Mouse (Mus musculus) hindbrain, embryonic 15.5 days (tissue): ENCODE data around the gene Lrpprc. TPM values are rescaled to one million over a fixed set of nuclear protein-coding genes. Genes with fewer than 3 reads are reported as not detected.

Experiments used
- ATAC-seq: fragments of 200-750 bp; cut with Nextera tagmentation; 2 replicates; pipeline ENCODE4 v1.8.0; 2017; ENCODE audit warnings: low read depth, moderate number of reproducible peaks, moderate TSS enrichment; ENCODE audit not compliant: low FRiP score
- H3K27ac ChIP-seq: fragments of 300-500 bp; sonication (generic); replicated peaks from 2 replicates; pipeline ENCODE4 v1.5.1; 2015; ENCODE audit warnings: mild to moderate bottlenecking, inconsistent platforms
- H3K27me3 ChIP-seq: fragments of 300-500 bp; sonication (generic); 2 replicates; pipeline ENCODE4 v1.6.1; 2015; ENCODE audit warnings: control low read depth, inconsistent platforms
- H3K36me3 ChIP-seq: fragments of 300-500 bp; sonication (generic); 2 replicates; pipeline ENCODE4 v1.6.1; 2015; ENCODE audit warnings: control low read depth, inconsistent platforms
- H3K4me1 ChIP-seq: fragments of 300-500 bp; sonication (generic); replicated peaks from 2 replicates; pipeline ENCODE4 v1.6.1; 2015; ENCODE audit warnings: control low read depth, inconsistent platforms
- H3K4me2 ChIP-seq: fragments of 300-500 bp; sonication (generic); 2 replicates; pipeline ENCODE4 v1.6.1; 2015; ENCODE audit warnings: moderate library complexity, mild to moderate bottlenecking, inconsistent platforms
- H3K4me3 ChIP-seq: fragments of 300-500 bp; sonication (generic); 2 replicates; pipeline ENCODE4 v1.5.1; 2015; ENCODE audit warnings: mild to moderate bottlenecking, inconsistent platforms
- H3K9ac ChIP-seq: fragments of 300-500 bp; sonication (generic); 2 replicates; pipeline ENCODE4 v1.6.1; 2015; ENCODE audit warnings: inconsistent platforms
- H3K9me3 ChIP-seq: fragments of 300-500 bp; sonication (generic); 2 replicates; pipeline ENCODE4 v1.6.1; 2016; ENCODE audit warnings: control low read depth, inconsistent platforms
- WGBS: fragments of 180-500 bp; shearing (Covaris S2); methylation state at CpG from one replicate; pipeline ENCODE4 v1.1.7; 2015; 5-methylcytosine and 5-hydroxymethylcytosine counted together
- polyA plus RNA-seq: library from polyadenylated mRNA; unstranded; fragments of >200 nt; fragmentation: Nextera tagmentation; extraction: Ambion mirVana; gene quantifications from 2 replicates; pipeline ENCODE4 v1.2.1, GENCODE M21; 2015

Lrpprc gene
- polyA plus RNA-seq, 1 experiment from 2014 or later: 46.3 TPM

GRCm38 (mm10) chr17:84682734-84683717 lies 107.6 kb downstream of the Lrpprc start, which contains the start of gene Abcg5:
TSS of gene Abcg5 (minus strand) at chr17:84683011.
- H3K4me1 ChIP-seq: no peaks in the 10 kb centered on the region
- H3K36me3 ChIP-seq: no peaks in the 10 kb centered on the region
- no peak within 1 kb of the TSS for H3K27ac ChIP-seq
- no peak for ATAC-seq
- H3K4me3 ChIP-seq: no peak within 1 kb of the TSS
- H3K4me2 ChIP-seq: no peak within 1 kb of the TSS
- H3K9ac ChIP-seq: no peak within 1 kb of the TSS
- 78% methylated on average over 18 of the region's 18 CpGs for WGBS
- H3K27me3 ChIP-seq: no peaks in the 10 kb centered on the region
- no peaks in the 10 kb centered on the region for H3K9me3 ChIP-seq

DNA sequence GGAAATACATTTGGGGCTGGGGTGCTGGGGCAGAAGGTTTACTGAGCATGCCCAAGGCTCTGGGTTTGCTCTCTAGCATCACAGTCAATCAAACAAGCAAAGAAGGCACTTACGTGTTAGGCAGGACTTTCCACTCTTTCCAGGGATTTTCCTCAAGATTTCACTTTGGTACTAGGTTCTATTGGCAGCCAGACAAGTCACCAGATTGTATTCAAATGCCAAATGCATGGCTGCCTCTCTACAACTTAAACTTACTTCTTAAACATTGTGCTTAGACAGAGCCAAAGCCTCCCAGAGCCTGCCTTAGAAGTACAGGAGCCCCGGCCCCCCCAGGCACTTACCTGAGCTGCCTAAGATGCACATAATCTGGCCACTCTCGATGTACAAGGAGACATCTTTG lies 108.9 kb downstream of the Lrpprc start:
- no peak for ATAC-seq
- no peaks in the 10 kb centered on the region for H3K4me1 ChIP-seq
- H3K9ac ChIP-seq: no peak overlapping the region
- H3K27ac ChIP-seq: no peak overlapping the region
- 74% methylated on average over 3 of the region's 3 CpGs for WGBS
- H3K27me3 ChIP-seq: no peaks in the 10 kb centered on the region
- no peak overlapping the region for H3K4me3 ChIP-seq
- no peak overlapping the region for H3K4me2 ChIP-seq
- no peaks in the 10 kb centered on the region for H3K9me3 ChIP-seq
- H3K36me3 ChIP-seq: no peaks in the 10 kb centered on the region

DNA sequence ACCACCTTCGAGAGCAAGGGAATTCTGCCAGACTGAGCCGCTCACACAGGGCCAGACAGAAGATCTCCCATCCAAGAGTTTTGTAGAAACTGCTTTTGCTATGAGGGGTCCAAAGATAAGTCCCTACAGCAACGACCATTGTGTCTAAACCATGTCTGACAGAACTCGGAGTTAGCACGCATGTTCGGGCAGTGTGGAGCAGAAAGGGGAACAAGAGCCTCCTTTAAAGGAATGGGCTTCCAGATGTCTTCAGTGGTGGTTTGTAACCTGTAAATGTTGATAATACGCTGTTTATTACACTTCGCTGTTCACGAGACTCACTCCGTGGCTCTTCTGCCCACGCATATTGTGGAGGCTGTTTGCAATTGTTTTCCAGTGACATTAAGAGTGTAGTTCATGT lies 113.0 kb downstream of the Lrpprc start:
- no peak overlapping the region for H3K4me2 ChIP-seq
- no peaks in the 10 kb centered on the region for H3K9me3 ChIP-seq
- no peak for ATAC-seq
- H3K4me3 ChIP-seq: no peak overlapping the region
- 90% methylated on average over 11 of the region's 11 CpGs for WGBS
- peaks cover 7% of the 10 kb centered on the region; the same call in 1 of the 2 replicates for H3K4me1 ChIP-seq
- no peak overlapping the region for H3K27ac ChIP-seq
- H3K9ac ChIP-seq: no peak overlapping the region
- no peaks in the 10 kb centered on the region for H3K36me3 ChIP-seq
- peaks cover 6% of the 10 kb centered on the region; the same call in 1 of the 2 replicates for H3K27me3 ChIP-seq

DNA sequence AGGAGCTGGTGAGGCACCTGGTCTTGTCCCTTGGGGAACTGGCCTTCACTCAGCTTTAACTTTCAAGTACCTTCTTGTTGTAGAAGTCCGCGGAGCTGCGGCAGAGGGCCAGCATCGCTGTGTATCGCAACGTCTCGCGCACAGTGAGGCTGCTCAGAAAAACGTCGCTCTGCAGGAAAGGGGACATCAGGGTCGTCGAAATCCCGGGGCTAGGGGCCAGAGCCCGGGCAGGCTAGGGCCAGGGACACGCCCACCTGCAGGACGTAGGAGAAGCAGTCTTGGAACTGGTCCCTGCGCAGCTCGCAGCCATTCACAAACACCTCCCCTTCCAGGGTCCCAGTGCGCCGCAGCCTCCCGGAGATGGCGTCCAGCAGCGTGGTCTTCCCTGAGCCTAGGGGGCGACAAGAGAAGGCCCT lies 114.6 kb downstream of the Lrpprc start, which contains the start of gene Abcg8:
Abcg8 (plus strand) TSS at position 352 of the 416 bp plus-strand sequence.
- H3K36me3 ChIP-seq: no peaks in the 10 kb centered on the region
- H3K4me2 ChIP-seq: peak within 1 kb of the TSS; percentile 58
- no peaks in the 10 kb centered on the region for H3K9me3 ChIP-seq
- peaks cover 6% of the 10 kb centered on the region; the same call in 1 of the 2 replicates for H3K27me3 ChIP-seq
- WGBS: under 1% methylated on average over 24 of the region's 24 CpGs
- H3K9ac ChIP-seq: peak within 1 kb of the TSS; percentile 14; the same call in 1 of the 2 replicates
- ATAC-seq: peak; percentile 40; the same call in 1 of the 2 replicates
- peaks cover 7% of the 10 kb centered on the region; the same call in 1 of the 2 replicates for H3K4me1 ChIP-seq
- peak within 1 kb of the TSS; percentile 36 for H3K4me3 ChIP-seq
- no peak within 1 kb of the TSS for H3K27ac ChIP-seq

- peaks cover 6% of the 10 kb centered on the region; the same call in 1 of the 2 replicates for H3K27me3 ChIP-seq
- H3K4me2 ChIP-seq: peak overlapping the region; percentile 58; the same call in 1 of the 2 replicates
- 83% methylated on average over 4 of the region's 4 CpGs for WGBS
- no peaks in the 10 kb centered on the region for H3K9me3 ChIP-seq
- no peak for ATAC-seq
- no peak overlapping the region for H3K4me3 ChIP-seq
- H3K4me1 ChIP-seq: peaks cover 7% of the 10 kb centered on the region; the same call in 1 of the 2 replicates
- no peak overlapping the region for H3K27ac ChIP-seq
- no peaks in the 10 kb centered on the region for H3K36me3 ChIP-seq
- H3K9ac ChIP-seq: no peak overlapping the region
Measured at GRCm38 (mm10) chr17:84675204-84675603, 115.4 kb downstream of the Lrpprc start.

DNA sequence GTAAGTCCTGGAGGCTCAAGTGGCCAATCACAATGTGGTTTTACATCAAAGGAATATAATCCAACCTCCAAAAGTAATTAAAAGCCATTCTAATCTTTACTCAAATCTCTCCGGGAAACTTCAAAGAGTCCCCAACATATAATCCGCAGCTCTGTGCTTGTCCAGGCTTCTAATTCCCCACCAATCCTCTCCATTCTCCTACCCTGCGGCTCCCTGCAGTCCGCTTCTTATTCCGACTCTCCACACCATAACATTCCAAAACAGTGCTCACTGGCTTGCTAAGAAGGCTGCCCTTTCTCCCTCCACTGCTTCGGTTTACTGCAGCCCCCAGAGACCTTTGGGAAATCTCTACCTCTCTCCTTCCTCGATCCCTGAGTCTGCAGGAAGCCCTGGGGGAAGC lies 116.5 kb downstream of the Lrpprc start:
- H3K27ac ChIP-seq: no peak overlapping the region
- no peak overlapping the region for H3K4me2 ChIP-seq
- H3K9me3 ChIP-seq: no peaks in the 10 kb centered on the region
- WGBS: 51% methylated on average over 7 of the region's 7 CpGs
- ATAC-seq: no peak
- no peak overlapping the region for H3K4me3 ChIP-seq
- H3K9ac ChIP-seq: no peak overlapping the region
- H3K4me1 ChIP-seq: peaks cover 7% of the 10 kb centered on the region; the same call in 1 of the 2 replicates
- no peaks in the 10 kb centered on the region for H3K36me3 ChIP-seq
- H3K27me3 ChIP-seq: peaks cover 6% of the 10 kb centered on the region; the same call in 1 of the 2 replicates

DNA sequence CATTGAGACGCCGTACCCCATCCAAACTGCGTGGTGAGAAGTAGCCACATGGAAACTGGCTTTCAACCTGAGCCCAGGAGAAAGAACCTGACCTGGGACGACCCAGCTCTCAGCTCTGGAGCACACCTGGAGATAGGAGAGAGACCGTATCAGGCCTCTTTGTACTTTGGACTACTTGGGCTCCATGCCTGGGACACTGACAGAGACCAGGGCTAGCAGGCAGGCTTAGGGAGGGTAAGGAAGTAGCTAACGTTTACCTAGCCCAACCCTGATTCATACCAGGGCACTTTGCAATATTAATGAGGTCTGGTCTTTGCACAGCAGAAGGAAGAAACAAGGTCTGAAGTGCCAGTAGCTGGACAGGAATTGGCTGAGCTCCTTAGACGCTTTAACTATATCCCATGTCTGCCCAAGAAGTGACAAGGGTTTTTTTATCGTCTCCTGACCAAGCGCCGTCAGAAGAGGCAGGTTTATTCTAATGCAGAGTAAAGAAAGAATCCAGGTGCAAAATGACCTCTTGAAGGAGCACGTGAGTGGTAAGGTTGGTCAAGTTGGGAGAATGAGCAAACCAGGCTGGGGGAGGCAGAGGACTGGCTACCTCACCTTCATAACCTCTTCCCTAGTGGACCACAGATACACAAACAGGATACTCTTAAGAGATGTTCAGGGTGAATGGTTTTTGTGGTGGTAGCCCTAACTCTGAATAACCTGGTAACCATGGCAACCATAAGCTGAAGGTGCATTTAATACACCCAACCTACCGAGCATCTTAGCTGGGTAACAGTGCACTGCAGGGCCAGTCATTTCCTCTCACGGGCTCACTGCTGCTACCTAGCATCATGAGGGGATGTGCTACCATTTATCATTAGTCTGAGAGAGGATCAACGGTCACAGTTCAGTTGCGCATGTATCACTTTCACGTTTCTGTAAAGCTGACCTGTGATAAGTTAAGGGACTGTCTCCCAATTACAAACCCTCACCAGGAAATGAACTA lies 117.9 kb downstream of the Lrpprc start:
- WGBS: 77% methylated on average over 16 of the region's 16 CpGs
- Histone ChIP-seq H3K4me2 (no peak overlapping the region), H3K27ac (no peak overlapping the region), H3K27me3 (peaks cover 6% of the 10 kb centered on the region; the same call in 1 of the 2 replicates), H3K9ac (no peak overlapping the region), H3K4me1 (peaks cover 7% of the 10 kb centered on the region; the same call in 1 of the 2 replicates), H3K36me3 (no peaks in the 10 kb centered on the region), H3K9me3 (no peaks in the 10 kb centered on the region), H3K4me3 (no peak overlapping the region)
- ATAC-seq: no peak

- 95% methylated on average over 3 of the region's 3 CpGs for WGBS
- Histone ChIP-seq H3K4me1 (peaks cover 5% of the 10 kb centered on the region), H3K27ac (no peak overlapping the region), H3K9ac (no peak overlapping the region), H3K9me3 (no peaks in the 10 kb centered on the region), H3K36me3 (no peaks in the 10 kb centered on the region), H3K4me3 (no peak overlapping the region), H3K27me3 (no peaks in the 10 kb centered on the region), H3K4me2 (no peak overlapping the region)
- no peak for ATAC-seq
Measured at GRCm38 (mm10) chr17:84667848-84668247, 122.7 kb downstream of the Lrpprc start.

DNA sequence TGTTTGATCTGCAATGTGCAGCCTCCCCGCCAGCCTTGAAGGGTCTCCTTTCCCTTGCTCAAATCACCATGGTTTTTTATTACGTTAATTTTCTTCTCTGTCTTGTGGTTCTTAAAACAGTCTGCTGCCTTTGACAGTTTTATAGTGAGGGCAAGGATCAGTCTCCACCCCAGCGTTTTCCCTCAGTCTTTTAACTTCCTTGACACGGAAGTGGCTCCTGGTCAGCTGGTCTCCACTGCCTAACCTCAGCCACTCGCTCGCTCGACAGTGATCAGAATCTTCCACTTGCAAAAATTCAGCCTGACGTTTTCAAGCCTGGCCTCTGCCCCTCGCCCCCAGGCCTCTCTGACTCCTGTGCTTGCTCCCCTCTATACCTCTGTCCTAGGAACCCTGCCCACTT lies 124.9 kb downstream of the Lrpprc start:
- no peaks in the 10 kb centered on the region for H3K9me3 ChIP-seq
- WGBS: 38% methylated on average over 9 of the region's 9 CpGs
- H3K27me3 ChIP-seq: no peaks in the 10 kb centered on the region
- no peak overlapping the region for H3K4me2 ChIP-seq
- no peaks in the 10 kb centered on the region for H3K36me3 ChIP-seq
- no peak overlapping the region for H3K4me3 ChIP-seq
- no peak for ATAC-seq
- no peak overlapping the region for H3K9ac ChIP-seq
- H3K4me1 ChIP-seq: peaks cover 5% of the 10 kb centered on the region
- H3K27ac ChIP-seq: no peak overlapping the region

DNA sequence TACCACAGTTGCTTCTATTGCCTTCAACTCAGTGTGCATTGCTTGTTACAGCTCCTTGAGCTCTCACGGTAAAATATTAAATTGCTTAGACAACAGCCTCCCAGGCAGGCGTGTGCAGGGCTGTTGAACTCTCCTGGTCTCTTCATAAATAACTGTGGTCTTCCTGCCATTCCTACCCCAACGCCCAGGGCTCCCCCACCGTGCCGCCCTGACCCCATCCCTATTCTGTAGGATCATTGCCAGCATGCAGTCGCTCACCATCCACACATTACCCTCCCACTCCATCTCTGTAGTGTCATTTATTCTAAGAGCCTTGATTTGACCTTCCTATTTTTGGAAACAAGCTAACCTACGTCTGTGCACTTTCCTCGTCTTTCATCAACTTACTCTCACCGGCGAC lies 125.5 kb downstream of the Lrpprc start:
- Histone ChIP-seq H3K4me2 (no peak overlapping the region), H3K4me3 (no peak overlapping the region), H3K4me1 (peaks cover 5% of the 10 kb centered on the region), H3K27me3 (no peaks in the 10 kb centered on the region), H3K9me3 (no peaks in the 10 kb centered on the region), H3K27ac (no peak overlapping the region), H3K36me3 (no peaks in the 10 kb centered on the region), H3K9ac (no peak overlapping the region)
- ATAC-seq: no peak
- 40% methylated on average over 10 of the region's 10 CpGs for WGBS

DNA sequence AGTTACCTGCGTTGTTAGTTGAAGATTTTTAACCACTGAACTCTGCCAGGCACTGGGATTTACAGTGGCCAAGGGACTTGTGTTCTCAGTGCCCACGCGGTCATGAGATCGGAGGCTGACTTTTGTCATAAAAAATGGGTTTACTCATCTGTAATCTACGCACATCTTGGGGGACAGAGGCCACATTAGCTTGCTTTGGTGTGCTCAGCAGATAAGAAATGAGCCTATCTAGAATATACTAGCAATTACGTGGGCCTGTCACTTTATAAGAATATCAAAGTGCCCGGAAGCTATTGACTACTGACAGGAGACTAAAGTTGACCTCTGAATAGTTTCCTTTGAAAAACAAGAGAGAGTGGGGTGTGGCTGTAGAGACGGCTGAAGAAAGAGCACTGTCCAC lies 131.6 kb downstream of the Lrpprc start:
- Histone ChIP-seq H3K27ac (no peak overlapping the region), H3K9me3 (no peaks in the 10 kb centered on the region), H3K4me1 (peaks cover 22% of the 10 kb centered on the region), H3K9ac (no peak overlapping the region), H3K4me3 (no peak overlapping the region), H3K36me3 (no peaks in the 10 kb centered on the region), H3K27me3 (no peaks in the 10 kb centered on the region), H3K4me2 (no peak overlapping the region)
- no peak for ATAC-seq
- 69% methylated on average over 8 of the region's 8 CpGs for WGBS
